Mouse (Mus musculus): Measurements from ENCODE around the gene Ube4b. TPM values are rescaled to one million over a fixed set of nuclear protein-coding genes. Genes with fewer than 3 reads are reported as not detected.

Ube4b gene
- polyA plus RNA-seq (2017; shearing (Covaris generic)), result 33.5 TPM

GRCm38 (mm10) chr4:149426325-149427199 lies at the start of gene Ube4b:
Gene Ube4b (minus strand): TSS chr4:149426749.

GRCm38 (mm10) chr4:149454879-149455278 lies 28.3 kb upstream of the Ube4b start, which contains the start of gene Rbp7:
Gene Rbp7 (minus strand): TSS chr4:149454978.

GRCm38 (mm10) chr4:149307596-149308490 lies 118.7 kb downstream of the Ube4b start, which contains the start of gene Kif1b:
Gene Kif1b (minus strand): TSS chr4:149307693.

Other genes starting within 250 kb of the Ube4b start
- gene Kif1b, start 119.1 kb downstream of the Ube4b start, polyA plus RNA-seq (2017; shearing (Covaris generic)), result 62.7 TPM
- gene Rbp7, start 28.2 kb upstream of the Ube4b start, polyA plus RNA-seq (2017; shearing (Covaris generic)), result not detected
- not detected for gene Tmem274, start 50.6 kb upstream of the Ube4b start, polyA plus RNA-seq (2017; shearing (Covaris generic))
- 2.6 TPM for gene Nmnat1, start 58.5 kb upstream of the Ube4b start, polyA plus RNA-seq (2017; shearing (Covaris generic))
- 15.4 TPM for gene Lzic, start 58.5 kb upstream of the Ube4b start, polyA plus RNA-seq (2017; shearing (Covaris generic))
- 3.4 TPM for gene Ctnnbip1, start 91.5 kb upstream of the Ube4b start, polyA plus RNA-seq (2017; shearing (Covaris generic))
- gene Clstn1, start 159.7 kb upstream of the Ube4b start, polyA plus RNA-seq (2017; shearing (Covaris generic)), result 24.1 TPM